Mouse (Mus musculus) midbrain, postnatal 0 days (tissue): ENCODE results near the gene Myo19. TPM values are rescaled to one million over a fixed set of nuclear protein-coding genes. Genes with fewer than 3 reads are reported as not detected.

Source experiments
- ATAC-seq: fragments of 200-750 bp; cut with Nextera tagmentation; 2 replicates; pipeline ENCODE4 v1.8.0; 2017; ENCODE audit warnings: moderate number of reproducible peaks, mild to moderate bottlenecking, moderate TSS enrichment, moderate library complexity; ENCODE audit not compliant: low FRiP score
- DNase-seq: peaks from one replicate; pipeline ENCODE4 v3.0.0-alpha.2; 2015; ENCODE audit warnings: low spot score
- H3K27ac ChIP-seq: fragments of 300-500 bp; sonication (generic); 2 replicates; pipeline ENCODE4 v1.5.1; 2014; ENCODE audit warnings: low read depth, mild to moderate bottlenecking, low read length, mixed read lengths
- H3K27me3 ChIP-seq: fragments of 300-500 bp; sonication (generic); 2 replicates; pipeline ENCODE4 v1.6.1; 2014; ENCODE audit warnings: low read length, control low read depth, mixed read lengths; ENCODE audit not compliant: insufficient read depth
- H3K36me3 ChIP-seq: fragments of 300-500 bp; sonication (generic); 2 replicates; pipeline ENCODE4 v1.6.1; 2014; ENCODE audit warnings: low read length, control low read depth, mixed read lengths; ENCODE audit not compliant: insufficient read depth
- H3K4me1 ChIP-seq: fragments of 300-500 bp; sonication (generic); 2 replicates; pipeline ENCODE4 v1.6.1; 2014; ENCODE audit warnings: mild to moderate bottlenecking, control low read depth, antibody characterized with exemption, low read length, mixed read lengths; ENCODE audit not compliant: insufficient read depth
- H3K4me2 ChIP-seq: fragments of 300-500 bp; sonication (generic); 2 replicates; pipeline ENCODE4 v1.6.1; 2014; ENCODE audit warnings: low read depth, mild to moderate bottlenecking, low read length, mixed read lengths; ENCODE audit not compliant: poor library complexity, severe bottlenecking
- H3K4me3 ChIP-seq: fragments of 300-500 bp; sonication (generic); 2 replicates; pipeline ENCODE4 v1.5.1; 2014; ENCODE audit warnings: low read depth, mild to moderate bottlenecking, low read length, moderate library complexity
- H3K9ac ChIP-seq: fragments of 300-500 bp; sonication (generic); replicated peaks from 2 replicates; pipeline ENCODE4 v1.6.1; 2014; ENCODE audit warnings: mild to moderate bottlenecking, low read length, moderate library complexity, mixed read lengths; ENCODE audit not compliant: poor library complexity, severe bottlenecking
- H3K9me3 ChIP-seq: fragments of 300-500 bp; sonication (generic); 2 replicates; pipeline ENCODE4 v1.6.1; 2016; ENCODE audit warnings: low read length, control low read depth
- CTCF ChIP-seq: IDR thresholded peaks from 2 replicates; pipeline ENCODE4 v1.5.1; 2016; ENCODE audit warnings: antibody characterized with exemption, mild to moderate bottlenecking
- WGBS: fragments of 180-500 bp; shearing (Covaris S2); extraction: QIAGEN DNeasy Blood & Tissue Kit; methylation state at CpG from one replicate; pipeline ENCODE4 v1.1.7; 2014; 5-methylcytosine and 5-hydroxymethylcytosine counted together
- microRNA-seq: library from miRNA; unstranded; fragments of <30 nt; microRNA quantifications from one replicate; pipeline ENCODE4, GENCODE M21; 2016; ENCODE audit warnings: borderline number of aligned reads
- polyA plus RNA-seq: library from polyadenylated mRNA; unstranded; fragments of >200 nt; fragmentation: Nextera tagmentation; extraction: Ambion mirVana; gene quantifications from 2 replicates; pipeline ENCODE4 v1.2.1, GENCODE M21; 2015
- total RNA-seq: library from RNA; depleted of rRNA; stranded (reverse); fragments of >200 nt; gene quantifications from 2 replicates; pipeline ENCODE4 v1.2.3, GENCODE M21; 2014; rRNA removed

Myo19 gene
- total and polyA plus RNA-seq, 2 experiments from 2014 or later: 4.4 to 13.6 TPM

GRCm38 (mm10) chr11:84959701-84960181 is 79.8 kb downstream of the Myo19 start:
- no peak for TF ChIP-seq CTCF
- DNase-seq: no peak
- ATAC-seq: no peak
- Histone ChIP-seq H3K27me3 (peaks cover 42% of the 10 kb centered on the region), H3K4me3 (no peak overlapping the region), H3K4me2 (no peak overlapping the region), H3K9ac (no peak overlapping the region), H3K36me3 (no peaks in the 10 kb centered on the region), H3K4me1 (no peaks in the 10 kb centered on the region), H3K9me3 (no peaks in the 10 kb centered on the region), H3K27ac (no peak overlapping the region)
- 4% methylated on average over 9 of the region's 9 CpGs for WGBS

GRCm38 (mm10) chr11:84960291-84960690 is 80.3 kb downstream of the Myo19 start:
- no peak overlapping the region for H3K9ac ChIP-seq
- H3K27me3 ChIP-seq: peaks cover 42% of the 10 kb centered on the region
- WGBS: 28% methylated on average over 3 of the region's 3 CpGs
- no peaks in the 10 kb centered on the region for H3K9me3 ChIP-seq
- no peak for TF ChIP-seq CTCF
- H3K36me3 ChIP-seq: no peaks in the 10 kb centered on the region
- H3K4me2 ChIP-seq: no peak overlapping the region
- ATAC-seq: no peak
- no peak overlapping the region for H3K4me3 ChIP-seq
- H3K27ac ChIP-seq: no peak overlapping the region
- no peaks in the 10 kb centered on the region for H3K4me1 ChIP-seq
- DNase-seq: no peak

- Histone ChIP-seq H3K27me3 (peaks cover 42% of the 10 kb centered on the region), H3K9me3 (no peaks in the 10 kb centered on the region), H3K9ac (no peak overlapping the region), H3K4me2 (no peak overlapping the region), H3K36me3 (no peaks in the 10 kb centered on the region), H3K27ac (no peak overlapping the region), H3K4me1 (no peaks in the 10 kb centered on the region), H3K4me3 (no peak overlapping the region)
- no peak for TF ChIP-seq CTCF
- 66% methylated on average over 6 of the region's 6 CpGs for WGBS
- peak; percentile 28 for DNase-seq
- no peak for ATAC-seq
These were observed 80.8 kb downstream of the Myo19 start for GRCm38 (mm10) chr11:84960780-84961179.

Small RNAs within 50 kb of the gene (microRNA-seq; reads per million reads assigned to microRNA genes)
- gene Gm23564: not detected

Other genes starting within 250 kb of the Myo19 start
- 14.2 and 15.5 TPM in 2 replicates for gene Mrm1, start 60.6 kb upstream of the Myo19 start, total RNA-seq
- 13.1 and 16.9 TPM in 2 replicates for gene Mrm1, start 60.6 kb upstream of the Myo19 start, polyA plus RNA-seq
- 7.6 and 10.1 TPM in 2 replicates for gene Dhrs11, start 51.2 kb upstream of the Myo19 start, total RNA-seq
- gene Dhrs11, start 51.2 kb upstream of the Myo19 start, polyA plus RNA-seq: 9.1 and 12.3 TPM in 2 replicates
- 39.2 and 52.1 TPM in 2 replicates for gene Ggnbp2, start 9.3 kb upstream of the Myo19 start, total RNA-seq
- 62.9 and 65.8 TPM in 2 replicates for gene Ggnbp2, start 9.3 kb upstream of the Myo19 start, polyA plus RNA-seq
- gene Pigw, start 137 bp downstream of the Myo19 start, total RNA-seq: 1.9 and 3.7 TPM in 2 replicates
- 1.6 and 1.7 TPM in 2 replicates for gene Pigw, start 137 bp downstream of the Myo19 start, polyA plus RNA-seq
- 30.0 and 36.0 TPM in 2 replicates for gene Znhit3, start 36.2 kb downstream of the Myo19 start, total RNA-seq
- 79.7 and 86.3 TPM in 2 replicates for gene Znhit3, start 36.2 kb downstream of the Myo19 start, polyA plus RNA-seq
- gene Car4, start 77.6 kb downstream of the Myo19 start, total RNA-seq: 0.71 and 1.5 TPM in 2 replicates
- gene Car4, start 77.6 kb downstream of the Myo19 start, polyA plus RNA-seq: 9.0 and 12.1 TPM in 2 replicates